Mouse (Mus musculus) adrenal gland, postnatal 36 days (tissue): ENCODE measurements around the gene Aurka. TPM values are rescaled to one million over a fixed set of nuclear protein-coding genes. Genes with fewer than 3 reads are reported as not detected.

ENCODE experiments used
- DNase-seq, 2 experiments: peaks; one replicate each; pipeline ENCODE4 v3.0.0; 2021; ENCODE audit warnings: mixed read lengths in 1 of 2
- total RNA-seq, 2 experiments: library from RNA; stranded (reverse); gene quantifications; 2 replicates each; pipeline ENCODE4 v1.2.3; 2021

Gene Aurka
- total RNA-seq, 2 experiments from 2014 or later = 3.4 to 4.2 TPM

- DNase-seq = no peak
These were observed 11.0 kb upstream of the Aurka start for GRCm38 (mm10) chr2:172381341-172381740.

GRCm38 (mm10) chr2:172380513-172380912 is 10.2 kb upstream of the Aurka start:
- no peak for DNase-seq

- peak; percentile 33 to 61 for DNase-seq
These were observed 8.0 kb upstream of the Aurka start for GRCm38 (mm10) chr2:172378332-172378731.

GRCm38 (mm10) chr2:172376999-172377515 is 6.7 kb upstream of the Aurka start:
- no peak for DNase-seq

GRCm38 (mm10) chr2:172376551-172376950 is 6.2 kb upstream of the Aurka start:
- DNase-seq = peak; percentile 22 to 25

GRCm38 (mm10) chr2:172371258-172371657 is 923 bp upstream of the Aurka start:
- no peak for DNase-seq

- DNase-seq = no peak
These were observed 7.2 kb downstream of the Aurka start for GRCm38 (mm10) chr2:172363176-172363575.

- no peak for DNase-seq
These were observed 14.5 kb downstream of the Aurka start for GRCm38 (mm10) chr2:172355833-172356232.

- DNase-seq = no peak
These were observed 15.6 kb downstream of the Aurka start for GRCm38 (mm10) chr2:172354761-172355160.

GRCm38 (mm10) chr2:172353218-172353617 is 17.1 kb downstream of the Aurka start:
- no peak for DNase-seq

- no peak for DNase-seq
These were observed 19.6 kb downstream of the Aurka start for GRCm38 (mm10) chr2:172350773-172351172.

- no peak for DNase-seq
These were observed 20.6 kb downstream of the Aurka start for GRCm38 (mm10) chr2:172349776-172350175.

- no peak for DNase-seq
These were observed 21.9 kb downstream of the Aurka start for GRCm38 (mm10) chr2:172348297-172348950.

GRCm38 (mm10) chr2:172346933-172347611 is 23.3 kb downstream of the Aurka start:
- peak in 1 of 2 experiments; percentile 49 for DNase-seq

GRCm38 (mm10) chr2:172346034-172346929 is 24.1 kb downstream of the Aurka start:
- peak; percentile 75 to 76 for DNase-seq

- peak; percentile 97 to 99 for DNase-seq
These were observed 25.0 kb downstream of the Aurka start, which contains the start of gene Fam210b for GRCm38 (mm10) chr2:172345258-172345738. TSS of gene Fam210b (plus strand) at chr2:172345565.

- no peak for DNase-seq
These were observed 25.7 kb downstream of the Aurka start for GRCm38 (mm10) chr2:172344669-172345068.

GRCm38 (mm10) chr2:172343751-172344150 is 26.6 kb downstream of the Aurka start:
- DNase-seq = peak in 1 of 2 experiments; percentile 29

- no peak for DNase-seq
These were observed 28.7 kb downstream of the Aurka start for GRCm38 (mm10) chr2:172341606-172342005.

- no peak for DNase-seq
These were observed 29.4 kb downstream of the Aurka start for GRCm38 (mm10) chr2:172340936-172341335.

GRCm38 (mm10) chr2:172338206-172338942 is 32.0 kb downstream of the Aurka start:
- DNase-seq = no peak
